Mouse (Mus musculus): Measurements from ENCODE around the gene Ube2o. TPM values are rescaled to one million over a fixed set of nuclear protein-coding genes. Genes with fewer than 3 reads are reported as not detected.
A peak's percentile ranks its signal among the peaks of the same experiment; 100 is the strongest.

Gene Ube2o
- polyA plus RNA-seq, 1 experiment from 2014 or later = 17.2 TPM

- no peaks in the 10 kb centered on the region for H3K9me3 ChIP-seq (replicated peaks; ENCODE audit: control insufficient read depth, low read length)
- whole genome bisulfite sequencing = 91% methylated on average over 8 of the region's 8 CpGs
- no peak overlapping the region for H3K27ac ChIP-seq (replicated peaks; ENCODE audit: low read depth, low read length)
These were observed 16.9 kb upstream of the Ube2o start for GRCm38 (mm10) chr11:116598193-116598592.

DNA sequence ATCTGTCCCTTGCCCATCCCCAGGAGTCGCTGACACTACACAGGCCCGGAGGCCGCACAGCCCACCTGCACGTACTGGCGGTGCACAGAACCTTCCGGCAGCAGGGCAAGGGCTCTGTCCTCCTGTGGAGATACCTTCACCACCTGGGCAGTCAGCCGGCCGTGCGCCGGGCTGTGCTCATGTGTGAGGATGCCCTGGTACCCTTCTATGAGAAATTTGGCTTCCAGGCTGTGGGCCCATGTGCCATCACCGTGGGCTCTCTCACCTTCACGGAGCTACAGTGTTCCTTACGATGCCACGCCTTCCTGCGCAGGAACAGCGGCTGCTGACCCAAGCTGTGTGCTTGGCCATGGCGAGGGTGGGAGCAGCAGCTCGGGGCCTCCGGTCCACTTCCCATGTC, 15.5 kb upstream of the Ube2o start:
- Histone ChIP-seq H3K9me3 (replicated peaks; ENCODE audit: control insufficient read depth, low read length) (no peaks in the 10 kb centered on the region), H3K4me2 (ENCODE audit: low read depth, low read length) (no peak overlapping the region), H3K36me3 (replicated peaks; ENCODE audit: control insufficient read depth, insufficient read depth, low read depth, low read length) (no peaks in the 10 kb centered on the region), H3K4me3 (ENCODE audit: low read depth, low read length) (no peak overlapping the region), H3K4me1 (ENCODE audit: control insufficient read depth, insufficient read depth, low read length) (no peaks in the 10 kb centered on the region), H3K27me3 (ENCODE audit: control insufficient read depth, insufficient read depth, low read length) (no peaks in the 10 kb centered on the region), H3K27ac (replicated peaks; ENCODE audit: low read depth, low read length) (no peak overlapping the region), H3K9ac (replicated peaks; ENCODE audit: low read length) (no peak overlapping the region)
- WGBS = 88% methylated on average over 19 of the region's 19 CpGs
- DNase-seq (ENCODE audit: low spot score) = no peak
- ATAC-seq (replicated peaks; ENCODE audit: insufficient number of reproducible peaks, low FRiP score, low TSS enrichment, low read depth) = no peak

More at GRCm38 (mm10) chr11:116598193-116598592, 16.9 kb upstream of the Ube2o start:
- H3K4me2 ChIP-seq (ENCODE audit: low read depth, low read length) = no peak overlapping the region
- no peak overlapping the region for H3K4me3 ChIP-seq (ENCODE audit: low read depth, low read length)
- no peaks in the 10 kb centered on the region for H3K36me3 ChIP-seq (replicated peaks; ENCODE audit: control insufficient read depth, insufficient read depth, low read depth, low read length)
- no peak for ATAC-seq (replicated peaks; ENCODE audit: insufficient number of reproducible peaks, low FRiP score, low TSS enrichment, low read depth)
- no peaks in the 10 kb centered on the region for H3K4me1 ChIP-seq (ENCODE audit: control insufficient read depth, insufficient read depth, low read length)
- no peaks in the 10 kb centered on the region for H3K27me3 ChIP-seq (ENCODE audit: control insufficient read depth, insufficient read depth, low read length)
- no peak for DNase-seq (ENCODE audit: low spot score)
- no peak overlapping the region for H3K9ac ChIP-seq (replicated peaks; ENCODE audit: low read length)

- no peak overlapping the region for H3K4me2 ChIP-seq (ENCODE audit: low read depth, low read length)
- H3K9ac ChIP-seq (replicated peaks; ENCODE audit: low read length) = no peak overlapping the region
- no peaks in the 10 kb centered on the region for H3K9me3 ChIP-seq (replicated peaks; ENCODE audit: control insufficient read depth, low read length)
- ATAC-seq (replicated peaks; ENCODE audit: insufficient number of reproducible peaks, low FRiP score, low TSS enrichment, low read depth) (no peak), DNase-seq (ENCODE audit: low spot score) (no peak)
- H3K4me3 ChIP-seq (ENCODE audit: low read depth, low read length) = no peak overlapping the region
- H3K27me3 ChIP-seq (ENCODE audit: control insufficient read depth, insufficient read depth, low read length) = no peaks in the 10 kb centered on the region
- H3K27ac ChIP-seq (replicated peaks; ENCODE audit: low read depth, low read length) = no peak overlapping the region
- WGBS = 74% methylated on average over 4 of the region's 4 CpGs
- H3K4me1 ChIP-seq (ENCODE audit: control insufficient read depth, insufficient read depth, low read length) = no peaks in the 10 kb centered on the region
- H3K36me3 ChIP-seq (replicated peaks; ENCODE audit: control insufficient read depth, insufficient read depth, low read depth, low read length) = no peaks in the 10 kb centered on the region
These were observed 12.1 kb upstream of the Ube2o start for GRCm38 (mm10) chr11:116593345-116593744.

DNA sequence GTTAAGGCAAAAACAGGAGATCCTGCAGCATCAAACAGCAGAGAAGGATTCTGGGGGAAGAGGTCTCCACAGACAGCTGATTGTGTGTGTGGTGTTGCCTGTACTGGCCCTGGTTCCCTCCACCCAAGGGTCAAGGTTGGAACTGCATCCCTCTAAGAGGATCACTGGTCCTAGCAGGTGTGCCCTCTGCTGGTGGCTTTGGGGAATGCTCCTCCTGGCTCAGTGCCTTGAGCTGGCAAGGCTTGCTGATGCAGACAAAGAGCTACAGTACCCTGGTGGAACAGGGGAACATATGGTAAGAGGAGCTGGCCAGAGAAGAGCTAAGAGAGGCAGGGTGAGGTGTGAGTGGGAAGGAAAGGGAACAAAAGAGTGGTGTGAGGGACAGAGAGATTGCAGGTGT, 11.2 kb upstream of the Ube2o start:
- Histone ChIP-seq H3K4me2 (ENCODE audit: low read depth, low read length) (no peak overlapping the region), H3K9ac (replicated peaks; ENCODE audit: low read length) (no peak overlapping the region; the same call in 1 of the 2 replicates), H3K4me1 (ENCODE audit: control insufficient read depth, insufficient read depth, low read length) (no peaks in the 10 kb centered on the region), H3K27ac (replicated peaks; ENCODE audit: low read depth, low read length) (no peak overlapping the region), H3K27me3 (ENCODE audit: control insufficient read depth, insufficient read depth, low read length) (no peaks in the 10 kb centered on the region), H3K9me3 (replicated peaks; ENCODE audit: control insufficient read depth, low read length) (no peaks in the 10 kb centered on the region), H3K36me3 (replicated peaks; ENCODE audit: control insufficient read depth, insufficient read depth, low read depth, low read length) (no peaks in the 10 kb centered on the region), H3K4me3 (ENCODE audit: low read depth, low read length) (no peak overlapping the region)
- ATAC-seq (replicated peaks; ENCODE audit: insufficient number of reproducible peaks, low FRiP score, low TSS enrichment, low read depth) (peak; percentile 54; the same call in 1 of the 2 replicates), DNase-seq (ENCODE audit: low spot score) (peak; percentile 96)

DNA sequence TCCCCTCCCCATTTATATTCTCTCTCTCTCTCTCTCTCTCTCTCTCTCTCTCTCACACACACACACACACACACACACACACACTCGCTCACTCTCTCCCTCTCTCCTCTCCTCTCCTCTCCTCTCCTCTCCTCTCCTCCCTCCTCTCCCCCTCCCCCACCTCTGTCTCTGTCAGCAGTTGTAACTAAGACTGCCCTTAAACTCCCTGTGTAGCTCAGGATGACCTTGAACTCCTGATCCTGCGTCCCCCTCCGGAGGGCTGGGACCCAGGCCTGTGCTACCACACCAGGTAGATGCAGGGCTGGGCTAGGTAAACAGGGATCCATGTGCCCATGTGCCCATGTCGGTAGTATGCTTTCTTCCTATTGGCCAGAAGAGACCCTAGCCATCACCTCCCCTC, 10.4 kb upstream of the Ube2o start:
- 85% methylated on average over 4 of the region's 4 CpGs for WGBS
- no peaks in the 10 kb centered on the region; the same call in 1 of the 2 replicates for H3K4me1 ChIP-seq (ENCODE audit: control insufficient read depth, insufficient read depth, low read length)
- no peak overlapping the region for H3K9ac ChIP-seq (replicated peaks; ENCODE audit: low read length)
- DNase-seq (ENCODE audit: low spot score) (no peak), ATAC-seq (replicated peaks; ENCODE audit: insufficient number of reproducible peaks, low FRiP score, low TSS enrichment, low read depth) (no peak)
- H3K9me3 ChIP-seq (replicated peaks; ENCODE audit: control insufficient read depth, low read length) = no peaks in the 10 kb centered on the region
- no peak overlapping the region for H3K4me3 ChIP-seq (ENCODE audit: low read depth, low read length)
- H3K36me3 ChIP-seq (replicated peaks; ENCODE audit: control insufficient read depth, insufficient read depth, low read depth, low read length) = no peaks in the 10 kb centered on the region
- H3K27ac ChIP-seq (replicated peaks; ENCODE audit: low read depth, low read length) = no peak overlapping the region
- H3K4me2 ChIP-seq (ENCODE audit: low read depth, low read length) = no peak overlapping the region
- no peaks in the 10 kb centered on the region for H3K27me3 ChIP-seq (ENCODE audit: control insufficient read depth, insufficient read depth, low read length)

DNA sequence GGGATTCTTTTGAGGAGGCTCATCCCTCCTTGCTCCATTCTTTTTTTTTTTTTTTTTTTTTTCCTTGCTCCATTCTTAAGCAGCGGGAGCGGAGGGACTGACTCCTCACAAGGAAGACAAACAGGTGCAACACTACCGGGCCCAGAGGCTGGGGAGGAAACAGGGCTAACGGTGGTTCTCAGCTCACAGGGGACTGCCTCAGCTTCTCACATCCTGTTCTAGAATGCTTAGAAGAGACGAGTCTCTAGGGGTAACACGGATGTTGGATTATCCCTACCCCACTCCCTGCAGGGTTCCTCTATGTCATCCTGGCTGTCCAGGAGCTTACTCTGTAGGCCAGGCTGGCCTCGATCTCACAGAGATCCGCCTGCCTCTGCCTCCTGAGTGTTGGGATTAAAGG, 8.3 kb upstream of the Ube2o start:
- Histone ChIP-seq H3K4me3 (ENCODE audit: low read depth, low read length) (no peak overlapping the region), H3K27me3 (ENCODE audit: control insufficient read depth, insufficient read depth, low read length) (no peaks in the 10 kb centered on the region), H3K27ac (replicated peaks; ENCODE audit: low read depth, low read length) (no peak overlapping the region), H3K4me1 (ENCODE audit: control insufficient read depth, insufficient read depth, low read length) (no peaks in the 10 kb centered on the region; the same call in 1 of the 2 replicates), H3K4me2 (ENCODE audit: low read depth, low read length) (no peak overlapping the region), H3K9me3 (replicated peaks; ENCODE audit: control insufficient read depth, low read length) (no peaks in the 10 kb centered on the region), H3K36me3 (replicated peaks; ENCODE audit: control insufficient read depth, insufficient read depth, low read depth, low read length) (no peaks in the 10 kb centered on the region), H3K9ac (replicated peaks; ENCODE audit: low read length) (no peak overlapping the region; the same call in 1 of the 2 replicates)
- 68% methylated on average over 8 of the region's 8 CpGs for WGBS
- no peak for ATAC-seq (replicated peaks; ENCODE audit: insufficient number of reproducible peaks, low FRiP score, low TSS enrichment, low read depth)
- DNase-seq (ENCODE audit: low spot score) = no peak

DNA sequence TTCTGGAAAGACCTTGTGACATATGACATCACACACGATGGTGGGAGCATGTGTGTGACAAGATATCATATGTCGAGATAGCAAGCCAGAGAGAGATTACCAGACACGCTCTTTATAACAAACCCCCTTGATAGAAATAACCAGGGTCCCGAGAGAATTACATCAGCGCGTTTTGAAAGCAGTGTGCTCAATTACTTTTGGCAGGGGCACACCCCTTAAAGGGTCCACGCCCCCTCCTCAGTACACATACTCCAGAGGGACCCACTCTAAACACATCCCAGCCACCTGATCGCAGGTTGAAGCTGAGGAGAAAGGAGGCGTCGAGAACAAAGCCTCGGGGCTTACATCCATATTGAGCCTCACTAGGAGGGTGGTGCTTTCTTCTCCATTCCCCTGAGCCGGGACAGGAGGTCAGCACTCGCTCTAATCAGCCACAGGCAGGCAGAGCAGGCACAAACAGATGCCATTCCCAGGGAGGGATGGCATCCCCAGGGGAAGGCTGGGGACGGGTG, 7.8 kb upstream of the Ube2o start:
- Histone ChIP-seq H3K27ac (replicated peaks; ENCODE audit: low read depth, low read length) (no peak overlapping the region), H3K27me3 (ENCODE audit: control insufficient read depth, insufficient read depth, low read length) (no peaks in the 10 kb centered on the region), H3K4me3 (ENCODE audit: low read depth, low read length) (no peak overlapping the region), H3K9me3 (replicated peaks; ENCODE audit: control insufficient read depth, low read length) (no peaks in the 10 kb centered on the region), H3K36me3 (replicated peaks; ENCODE audit: control insufficient read depth, insufficient read depth, low read depth, low read length) (no peaks in the 10 kb centered on the region), H3K4me2 (ENCODE audit: low read depth, low read length) (no peak overlapping the region), H3K9ac (replicated peaks; ENCODE audit: low read length) (no peak overlapping the region; the same call in 1 of the 2 replicates), H3K4me1 (ENCODE audit: control insufficient read depth, insufficient read depth, low read length) (no peaks in the 10 kb centered on the region; the same call in 1 of the 2 replicates)
- ATAC-seq (replicated peaks; ENCODE audit: insufficient number of reproducible peaks, low FRiP score, low TSS enrichment, low read depth) (peak; percentile 29; the same call in 1 of the 2 replicates), DNase-seq (ENCODE audit: low spot score) (no peak)
- 19% methylated on average over 14 of the region's 14 CpGs for WGBS

DNA sequence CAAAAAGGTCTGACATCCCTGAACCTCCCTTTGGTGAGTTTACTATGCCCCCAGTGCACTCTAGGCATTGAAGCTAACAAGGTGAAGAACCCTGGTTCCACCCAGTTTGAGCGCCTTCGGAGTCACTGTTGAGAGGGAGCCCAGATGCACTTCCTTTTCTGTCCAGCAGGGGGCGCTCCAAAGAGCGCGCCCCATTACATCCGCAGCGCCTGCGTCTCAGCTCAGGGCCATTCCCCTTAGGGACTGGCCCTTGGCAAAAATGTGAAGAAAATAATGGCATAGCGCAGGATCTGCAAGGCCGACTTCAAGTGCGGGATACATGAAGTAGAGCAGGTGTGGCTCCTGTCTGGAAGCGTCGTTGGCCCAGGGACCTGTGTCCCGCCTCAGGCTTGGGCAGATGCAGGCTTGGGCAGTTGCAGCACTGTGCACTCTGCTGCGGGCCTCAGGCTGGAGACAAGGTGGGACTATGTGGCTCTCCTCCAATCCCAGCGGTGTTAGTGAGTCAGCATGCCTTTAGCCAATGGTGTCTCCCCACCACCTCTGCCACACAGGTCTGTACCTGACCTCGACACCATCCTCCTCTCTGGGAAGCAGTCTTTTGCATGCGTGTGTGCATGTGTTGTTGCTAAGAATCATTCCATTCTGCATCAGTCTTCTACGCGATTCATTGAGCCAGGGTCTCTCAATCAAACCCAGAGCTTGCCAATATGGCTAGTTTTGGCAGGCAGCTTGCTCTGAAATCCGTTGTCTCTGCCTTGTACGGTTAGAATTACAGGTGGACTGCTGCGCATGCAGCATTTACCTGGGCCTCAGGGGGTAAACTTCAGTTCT, 5.8 kb upstream of the Ube2o start:
- no peak overlapping the region for H3K27ac ChIP-seq (replicated peaks; ENCODE audit: low read depth, low read length)
- WGBS = 20% methylated on average over 23 of the region's 23 CpGs
- no peaks in the 10 kb centered on the region for H3K9me3 ChIP-seq (replicated peaks; ENCODE audit: control insufficient read depth, low read length)

More for the DNA sequence above, 5.8 kb upstream of the Ube2o start:
- no peak overlapping the region for H3K9ac ChIP-seq (replicated peaks; ENCODE audit: low read length)
- no peak overlapping the region for H3K4me3 ChIP-seq (ENCODE audit: low read depth, low read length)
- no peaks in the 10 kb centered on the region for H3K27me3 ChIP-seq (ENCODE audit: control insufficient read depth, insufficient read depth, low read length)
- ATAC-seq (replicated peaks; ENCODE audit: insufficient number of reproducible peaks, low FRiP score, low TSS enrichment, low read depth) = peak; percentile 26; the same call in 1 of the 2 replicates
- peak; percentile 78 for DNase-seq (ENCODE audit: low spot score)
- H3K4me2 ChIP-seq (ENCODE audit: low read depth, low read length) = 0 out of 2 replicates have a peak overlapping the region, but pooled peaks have one; percentile 25
- H3K36me3 ChIP-seq (replicated peaks; ENCODE audit: control insufficient read depth, insufficient read depth, low read depth, low read length) = no peaks in the 10 kb centered on the region
- H3K4me1 ChIP-seq (ENCODE audit: control insufficient read depth, insufficient read depth, low read length) = no peaks in the 10 kb centered on the region; the same call in 1 of the 2 replicates

Data from embryonic facial prominence, embryonic 11.5 days (tissue).